ENCODE assay signal across 17 mouse cellular contexts in the genomic region with DNA sequence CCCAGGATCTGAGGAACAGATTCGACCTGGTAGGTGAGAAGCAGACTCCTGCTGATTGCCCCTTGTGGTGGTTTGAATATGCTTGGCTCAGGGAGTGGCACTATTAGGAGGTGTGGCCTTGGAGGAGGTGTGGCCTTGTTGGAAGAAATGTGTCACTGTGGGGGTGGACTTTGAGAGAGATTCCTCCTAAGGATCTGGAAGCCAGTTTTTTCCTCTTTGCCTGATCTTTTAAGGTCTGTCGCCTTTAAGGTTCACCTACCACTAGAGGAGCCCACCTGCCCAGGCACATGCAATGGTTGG. TPM values are rescaled to one million over a fixed set of nuclear protein-coding genes. Genes with fewer than 3 reads are reported as not detected.
DNase-seq lines count a peak whose midpoint lies in the region; ATAC-seq and TF ChIP-seq lines count a peak whose summit lies in the region.
"Had no signal": no experiment of that assay in that cellular context is flagged by ENCODE, and none has a peak within 500 bp of the region (broad histone marks: within the 10 kb centered on the region; RNA-seq: fewer than 3 reads in every experiment).

No protein-coding gene starts in this region.

- TF ChIP-seq CTCF in heart, adult 2 months (IDR thresholded peaks at IDR 0.05) = peak; percentile 49
- TF ChIP-seq CTCF in lung, adult 2 months (IDR thresholded peaks at IDR 0.05; ENCODE audit: insufficient read depth, low read length) = no peak
- TF ChIP-seq CTCF in stomach, postnatal 0 days (IDR thresholded peaks at IDR 0.05; ENCODE audit: low read depth) = peak; percentile 41

- no peak overlapping the region for H3K4me2 ChIP-seq in stomach, postnatal 0 days (replicated peaks; ENCODE audit: low read depth)
- H3K4me2 ChIP-seq: forebrain, embryonic 13.5 days; neural tube, embryonic 15.5 days had no signal

- intact Hi-C loops in heart, adult 2 months (cut with DNase I) = no loop called here
- intact Hi-C loops in gastrocnemius, postnatal 14 days (cut with DNase I; ENCODE audit: low total_unique reads) = no loop called here

- no peak overlapping the region for H3K4me3 ChIP-seq in heart, adult 2 months
- no peak overlapping the region for H3K4me3 ChIP-seq in lung, adult 2 months (replicated peaks; ENCODE audit: extremely low read depth, low read depth, low read length)
- no peak overlapping the region for H3K4me3 ChIP-seq in stomach, postnatal 0 days (ENCODE audit: low read depth, low read length)
- H3K4me3 ChIP-seq: forebrain, embryonic 13.5 days; neural tube, embryonic 15.5 days had no signal

- DNase-seq in heart, adult 2 months = peak; percentile 30 to 41
- no peak for DNase-seq in heart, adult 8-10 months (ENCODE audit: low spot score)
- DNase-seq in lung, adult 18-20 months = peak; percentile 61 to 73
- no peak for DNase-seq in lung, adult 2 months
- DNase-seq in brain, adult 2 months (ENCODE audit: low read depth, low spot score) = peak; percentile 32
- no peak for DNase-seq in stomach, postnatal 0 days (ENCODE audit: low spot score)
- no peak for DNase-seq in gastrocnemius, postnatal 14 days
- DNase-seq: cerebellum, postnatal 10 days; gastrocnemius, postnatal 25 days; thymus, postnatal 14 days had no signal

- no peak for TF ChIP-seq POLR2A in heart, adult 2 months (IDR thresholded peaks at IDR 0.05; ENCODE audit: insufficient read depth, low read depth, low read length)
- no peak for TF ChIP-seq POLR2A in lung, adult 2 months (IDR thresholded peaks at IDR 0.05; ENCODE audit: borderline replicate concordance, extremely low read depth, low read depth, low read length)

- peaks cover 13% of the 10 kb centered on the region for H3K4me1 ChIP-seq in heart, adult 2 months (ENCODE audit: control insufficient read depth, insufficient read depth, low read length)
- H3K4me1 ChIP-seq in lung, adult 2 months (ENCODE audit: control insufficient read depth, insufficient read depth, low read length) = peaks cover 13% of the 10 kb centered on the region
- peaks cover 3% of the 10 kb centered on the region; the same call in 1 of the 2 replicates for H3K4me1 ChIP-seq in stomach, postnatal 0 days (replicated peaks; ENCODE audit: control insufficient read depth, insufficient read depth)
- H3K4me1 ChIP-seq: forebrain, embryonic 13.5 days; neural tube, embryonic 15.5 days had no signal

- no peaks in the 10 kb centered on the region for H3K9me3 ChIP-seq in stomach, postnatal 0 days (ENCODE audit: control insufficient read depth, low read length)
- H3K9me3 ChIP-seq: forebrain, embryonic 13.5 days; neural tube, embryonic 15.5 days had no signal

- peak; percentile 45; the same call in 1 of the 2 replicates for ATAC-seq in stomach, postnatal 0 days (ENCODE audit: low FRiP score, low TSS enrichment)
- ATAC-seq: CD4-positive, CD25-positive, alpha-beta regulatory T cell, adult 4 months; forebrain, embryonic 13.5 days; midbrain, embryonic 16.5 days had no signal

- no peaks in the 10 kb centered on the region for H3K27me3 ChIP-seq in heart, adult 2 months (ENCODE audit: control insufficient read depth, insufficient read depth, low read length)
- no peaks in the 10 kb centered on the region for H3K27me3 ChIP-seq in stomach, postnatal 0 days (ENCODE audit: control insufficient read depth, insufficient read depth, low read length)

- WGBS in heart, adult 2 months = 60% methylated on average over 2 of the region's 2 CpGs
- WGBS in lung, adult 2 months = 31% methylated on average over 2 of the region's 2 CpGs
- WGBS in stomach, postnatal 0 days = 47% methylated on average over 2 of the region's 2 CpGs

- H3K9ac ChIP-seq in heart, adult 2 months (ENCODE audit: low read depth, low read length) = no peak overlapping the region
- no peak overlapping the region for H3K9ac ChIP-seq in stomach, postnatal 0 days (ENCODE audit: low read length)
- H3K9ac ChIP-seq: forebrain, embryonic 13.5 days; neural tube, embryonic 15.5 days had no signal

- peak overlapping the region; percentile 94 for H3K27ac ChIP-seq in heart, adult 2 months
- H3K27ac ChIP-seq in stomach, postnatal 0 days (replicated peaks) = no peak overlapping the region
- H3K27ac ChIP-seq: forebrain, embryonic 13.5 days; neural tube, embryonic 15.5 days had no signal

- no peak for TF ChIP-seq EP300 in heart, adult 2 months (IDR thresholded peaks at IDR 0.05; ENCODE audit: insufficient read depth, low read depth, low read length)
- TF ChIP-seq EP300 in stomach, postnatal 0 days (optimal IDR thresholded peaks at IDR 0.05) = no peak

- H3K79me2 ChIP-seq in heart, adult 2 months (replicated peaks; ENCODE audit: control insufficient read depth, insufficient read depth, low read length) = no peaks in the 10 kb centered on the region

- no peaks in the 10 kb centered on the region for H3K36me3 ChIP-seq in heart, adult 2 months (ENCODE audit: control insufficient read depth, insufficient read depth, low read length)
- H3K36me3 ChIP-seq in stomach, postnatal 0 days (ENCODE audit: control insufficient read depth, insufficient read depth, low read length) = no peaks in the 10 kb centered on the region
- H3K36me3 ChIP-seq: neural tube, embryonic 15.5 days had no signal

RNA-seq across cellular contexts. Expression of gene Acvrl1, which starts 6.1 kb away (rescaled TPM):
- total RNA-seq in heart, adult 2 months (2021) = 10 to 100 TPM; 24.1 to 29.5 TPM
- polyA plus RNA-seq in heart, adult 2 months (2012; rRNA removed) = 35.0 and 39.7 TPM in 2 replicates
- 10 to 100 TPM; 19.8 to 30.3 (median 23.0) TPM for total RNA-seq in heart, adult 8-10 months (2022)
- polyA plus RNA-seq in lung, adult 2 months (2012; rRNA removed) = 672 and 695 TPM in 2 replicates
- polyA plus RNA-seq in stomach, postnatal 0 days (2015; fragmentation: Nextera tagmentation; extraction: Ambion mirVana) = 13.5 and 15.2 TPM in 2 replicates
- 10 to 100 TPM; 12.9 to 15.0 TPM for total RNA-seq in gastrocnemius, postnatal 14 days (2021)

RNA-seq across cellular contexts. Expression of gene Ankrd33, which starts 6.7 kb away (rescaled TPM):
- total RNA-seq in heart, adult 2 months (2021) = not detected
- polyA plus RNA-seq in heart, adult 2 months (2012; rRNA removed) = not detected in 2 replicates
- total RNA-seq in heart, adult 8-10 months (2022) = not detected
- 0.10 and 0.28 TPM in 2 replicates for polyA plus RNA-seq in lung, adult 2 months (2012; rRNA removed)
- polyA plus RNA-seq in stomach, postnatal 0 days (2015; fragmentation: Nextera tagmentation; extraction: Ambion mirVana) = not detected in 2 replicates
- not detected for total RNA-seq in gastrocnemius, postnatal 14 days (2021)
- total RNA-seq: gastrocnemius, postnatal 25 days; hematopoietic stem cell, adult 5-6 weeks had no signal
- polyA plus RNA-seq: CD4-positive, CD25-positive, alpha-beta regulatory T cell, adult 4 months; embryonic facial prominence, embryonic 11.5 days; forebrain, embryonic 13.5 days; liver, embryonic 16.5 days; midbrain, embryonic 16.5 days; neural tube, embryonic 15.5 days had no signal

RNA-seq across cellular contexts. Expression of gene Fignl2, which starts 43.9 kb away (rescaled TPM):
- total RNA-seq in heart, adult 2 months (2021) = 1 to 10 TPM in 1 of 2 experiments, under 1 TPM in 1; 0.86 to 1.3 TPM
- 1.6 and 1.9 TPM in 2 replicates for polyA plus RNA-seq in heart, adult 2 months (2012; rRNA removed)
- total RNA-seq in heart, adult 8-10 months (2022) = 1 to 10 TPM in 3 of 4 experiments, under 1 TPM in 1; 0.84 to 1.5 (median 1.2) TPM
- 9.3 and 10.6 TPM in 2 replicates for polyA plus RNA-seq in lung, adult 2 months (2012; rRNA removed)
- 0.19 and 0.22 TPM in 2 replicates for polyA plus RNA-seq in stomach, postnatal 0 days (2015; fragmentation: Nextera tagmentation; extraction: Ambion mirVana)
- total RNA-seq in gastrocnemius, postnatal 14 days (2021) = 1 to 10 TPM; 1.3 to 1.4 TPM
- total RNA-seq: hematopoietic stem cell, adult 5-6 weeks had no signal
- polyA plus RNA-seq: CD4-positive, CD25-positive, alpha-beta regulatory T cell, adult 4 months; forebrain, embryonic 13.5 days had no signal

RNA-seq across cellular contexts. Expression of gene Acvr1b, which starts 51.6 kb away (rescaled TPM):
- 10 to 100 TPM in 1 of 2 experiments, 1 to 10 TPM in 1; 9.9 to 12.3 TPM for total RNA-seq in heart, adult 2 months (2021)
- polyA plus RNA-seq in heart, adult 2 months (2012; rRNA removed) = 15.3 and 19.3 TPM in 2 replicates
- 10 to 100 TPM; 12.1 to 14.7 (median 13.9) TPM for total RNA-seq in heart, adult 8-10 months (2022)
- 45.8 and 57.2 TPM in 2 replicates for polyA plus RNA-seq in lung, adult 2 months (2012; rRNA removed)
- 6.9 and 8.1 TPM in 2 replicates for polyA plus RNA-seq in stomach, postnatal 0 days (2015; fragmentation: Nextera tagmentation; extraction: Ambion mirVana)
- total RNA-seq in gastrocnemius, postnatal 14 days (2021) = 10 to 100 TPM; 21.8 to 29.9 TPM

Comparison
In these comparisons a context has a peak if more than half of its experiments do, and no peak if none do; other contexts are left out.
1. DNase-seq: peak in heart, adult 2 months (2 of 2), lung, adult 18-20 months (2 of 2) and brain, adult 2 months (single experiment); none in heart, adult 8-10 months (single experiment), lung, adult 2 months (single experiment), stomach, postnatal 0 days (single experiment) and gastrocnemius, postnatal 14 days (single experiment).